Mouse (Mus musculus) adrenal gland, adult 2 months (tissue): ENCODE data around the gene Cxcl12. TPM values are rescaled to one million over a fixed set of nuclear protein-coding genes. Genes with fewer than 3 reads are reported as not detected.

Source experiments
- DNase-seq: peaks from one replicate; pipeline ENCODE4 v3.0.0; 2021
- polyA plus RNA-seq: library from polyadenylated mRNA; depleted of rRNA; stranded (reverse); fragments of >200 nt; gene quantifications from 2 replicates; pipeline ENCODE4 v1.2.3, GENCODE M21; 2012
- total RNA-seq, 2 experiments: library from RNA; stranded (reverse); gene quantifications; 2 replicates each; pipeline ENCODE4 v1.2.3; 2021

Cxcl12 gene
- total and polyA plus RNA-seq, 3 experiments = 51.9 to 141 (median 67.4) TPM

DNA sequence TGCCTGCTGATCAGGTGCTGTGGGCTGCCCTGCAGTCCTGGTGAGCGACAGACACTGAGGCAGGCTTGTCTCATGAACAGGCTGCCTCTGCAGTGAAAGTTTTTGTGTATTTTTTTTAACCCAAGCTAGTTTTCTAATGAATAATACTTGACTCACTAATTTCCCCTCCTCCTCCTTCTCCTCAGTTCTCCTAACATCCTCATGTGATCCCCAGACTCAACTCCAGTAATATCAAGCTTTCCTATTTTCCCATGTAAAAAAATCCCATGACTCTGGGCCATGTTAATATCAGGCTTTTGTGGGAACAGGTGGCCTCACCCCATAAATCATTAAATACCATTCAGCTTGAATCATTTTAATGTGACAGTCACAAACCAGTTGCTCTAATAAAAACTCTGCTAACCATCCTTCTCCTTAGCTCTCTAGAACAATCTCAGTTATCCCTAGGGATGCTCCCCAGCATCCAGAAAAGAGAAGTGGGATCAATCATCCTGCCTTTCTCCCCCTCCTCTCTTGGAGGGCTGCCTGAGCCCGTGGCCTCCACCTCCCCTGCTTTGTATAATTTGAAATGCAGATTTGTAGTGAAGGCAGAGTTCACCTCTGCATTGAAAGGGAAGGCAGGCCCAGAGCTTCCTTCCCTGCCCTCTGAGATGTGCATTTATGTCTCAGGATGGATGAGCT is 6.9 kb downstream of the Cxcl12 start:
- DNase-seq = no peak

DNA sequence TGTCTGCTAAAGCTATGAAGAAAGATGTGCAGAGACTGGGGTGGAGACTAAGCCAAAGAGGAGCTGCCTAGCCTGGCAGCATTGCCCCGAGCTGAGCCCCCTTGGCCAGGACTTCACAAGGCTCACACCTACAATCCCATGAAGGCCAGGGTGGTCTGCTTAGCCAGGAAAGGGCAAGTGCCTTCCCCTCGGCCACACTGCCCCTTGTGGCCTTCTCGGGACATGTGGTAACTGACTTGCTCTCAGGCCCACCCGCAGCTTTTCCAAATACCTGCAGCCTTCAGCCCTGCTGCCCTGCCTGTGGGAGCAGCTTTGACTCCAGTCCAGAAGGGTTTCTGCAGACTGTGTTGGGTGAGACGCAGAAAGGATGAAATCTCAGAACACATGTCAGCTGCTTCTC is 8.1 kb downstream of the Cxcl12 start:
- DNase-seq = no peak

- DNase-seq = no peak
These were observed 12.0 kb downstream of the Cxcl12 start for GRCm38 (mm10) chr6:117180303-117180702.

DNA sequence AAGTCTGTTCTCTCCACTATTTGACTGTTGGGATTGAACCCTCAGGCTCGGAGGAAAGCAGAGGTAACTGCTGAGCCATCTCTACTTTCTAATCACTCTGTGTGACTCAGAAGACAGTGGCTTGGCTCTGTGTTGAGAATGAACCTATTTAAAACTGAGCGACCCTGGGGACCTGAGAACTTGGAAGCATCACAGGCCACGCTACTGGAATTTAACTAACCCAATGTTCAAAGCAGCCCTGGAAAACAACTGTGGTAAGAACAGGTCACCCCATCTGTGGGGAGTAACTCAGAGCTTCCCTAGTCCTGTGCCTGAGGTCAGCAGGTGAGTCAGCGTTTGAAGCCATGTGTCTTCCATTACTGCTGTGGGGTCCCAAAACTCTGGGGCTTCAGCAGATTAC is 17.0 kb downstream of the Cxcl12 start:
- no peak for DNase-seq

- DNase-seq = no peak
These were observed 22.1 kb downstream of the Cxcl12 start for GRCm38 (mm10) chr6:117190453-117190852.

DNA sequence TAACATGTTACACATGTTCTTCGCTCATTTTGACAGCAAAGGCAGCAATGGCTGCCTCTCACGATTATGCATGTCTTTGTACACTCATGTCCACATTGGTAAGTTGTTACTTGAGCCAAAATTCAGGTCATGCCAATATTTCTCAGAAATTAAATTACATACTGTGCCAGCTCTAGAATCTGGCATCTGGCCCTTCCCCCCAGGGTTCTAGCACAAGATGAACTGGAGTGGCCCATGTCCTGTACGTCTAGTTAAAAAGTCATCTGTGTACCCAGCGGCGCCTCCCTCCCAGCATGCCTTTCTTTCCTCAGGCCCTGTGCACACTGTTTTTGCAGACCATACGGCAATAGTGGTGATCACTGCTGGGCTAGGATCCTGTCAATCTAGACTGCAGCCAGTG is 23.4 kb downstream of the Cxcl12 start:
- no peak for DNase-seq

DNA sequence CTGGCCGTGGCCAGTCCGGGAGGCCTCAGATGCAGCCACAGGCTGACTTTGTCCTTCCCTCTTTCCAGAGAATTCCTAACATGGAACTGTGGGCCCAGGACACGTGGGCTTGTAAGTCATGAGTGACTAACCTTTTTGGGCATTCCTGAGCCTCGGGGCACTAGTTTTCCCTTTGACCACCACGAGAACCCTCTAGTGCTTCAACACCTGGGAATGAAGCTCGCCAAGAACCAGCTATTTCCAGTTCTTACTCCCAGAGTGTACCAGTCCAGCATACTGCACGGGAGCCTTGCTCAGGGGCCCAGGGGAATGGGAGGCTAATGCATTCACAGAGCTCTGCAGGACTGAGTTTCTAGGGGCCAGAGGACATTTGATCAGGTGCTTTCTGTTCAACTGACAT is 24.3 kb downstream of the Cxcl12 start:
- DNase-seq = no peak

GRCm38 (mm10) chr6:117195270-117195669 is 26.9 kb downstream of the Cxcl12 start:
- DNase-seq = no peak

- DNase-seq = no peak
These were observed 30.5 kb downstream of the Cxcl12 start for GRCm38 (mm10) chr6:117198871-117199270.

DNA sequence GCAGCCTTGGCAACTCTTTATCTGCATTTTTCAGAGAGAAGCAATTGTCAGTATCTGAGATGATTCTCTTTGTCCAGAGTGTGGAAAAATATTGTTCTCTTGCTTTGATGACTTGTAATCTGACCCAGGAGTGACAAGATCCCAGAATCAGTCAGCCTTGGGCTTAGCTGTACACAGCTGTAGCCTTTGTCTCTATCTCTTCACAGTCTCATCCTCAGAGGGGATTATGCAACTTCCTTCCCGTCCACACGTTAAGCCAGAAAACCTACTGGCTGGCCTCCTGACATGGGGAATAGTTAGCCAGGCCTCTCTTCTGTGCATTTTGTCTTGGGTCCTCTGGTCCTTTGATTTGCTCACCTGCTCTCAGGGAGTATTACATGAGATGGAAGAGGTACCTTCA is 31.4 kb downstream of the Cxcl12 start:
- DNase-seq = no peak

GRCm38 (mm10) chr6:117200916-117201315 is 32.6 kb downstream of the Cxcl12 start:
- no peak for DNase-seq

DNA sequence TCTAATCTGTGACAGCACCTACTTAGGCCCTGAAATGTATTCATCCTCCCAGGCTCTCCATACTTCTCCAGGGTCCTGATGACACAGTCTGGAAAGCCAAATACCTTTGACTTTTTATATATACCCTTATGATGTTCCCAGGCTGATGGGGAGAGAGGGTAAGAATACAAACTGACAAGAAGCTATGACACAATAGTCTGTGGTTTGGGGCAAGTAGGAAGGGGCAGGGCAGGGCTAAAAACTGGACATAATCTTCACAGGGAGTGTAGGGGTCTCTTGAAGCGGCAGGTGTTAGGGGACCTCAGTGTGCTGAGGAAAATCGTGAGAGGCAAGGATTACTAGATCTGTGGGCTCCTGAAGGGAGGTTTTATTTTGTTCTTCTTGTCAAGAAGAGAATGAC is 33.1 kb downstream of the Cxcl12 start:
- no peak for DNase-seq

DNA sequence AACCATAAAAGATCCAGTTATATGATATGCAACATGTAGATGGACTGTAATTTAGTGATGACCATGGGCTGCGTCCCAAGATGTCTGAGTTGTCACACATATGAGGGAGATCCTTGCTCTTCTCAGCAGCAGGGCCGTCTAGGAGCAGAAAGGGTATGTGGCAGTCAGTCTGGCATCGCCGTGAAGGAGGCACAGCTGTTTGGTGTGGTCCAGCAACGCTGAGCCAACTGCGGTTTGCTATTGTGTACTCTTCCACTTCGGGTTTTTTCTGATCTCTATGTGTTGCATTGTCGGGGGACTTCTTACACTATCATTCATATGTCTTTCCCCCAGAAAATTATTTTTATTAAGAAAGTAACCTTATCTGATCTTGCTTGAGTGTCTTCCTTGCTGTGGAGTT is 33.5 kb downstream of the Cxcl12 start:
- no peak for DNase-seq

GRCm38 (mm10) chr6:117202856-117203400 is 34.6 kb downstream of the Cxcl12 start:
- peak; percentile 40 for DNase-seq

GRCm38 (mm10) chr6:117204112-117204511 is 35.8 kb downstream of the Cxcl12 start:
- no peak for DNase-seq

DNA sequence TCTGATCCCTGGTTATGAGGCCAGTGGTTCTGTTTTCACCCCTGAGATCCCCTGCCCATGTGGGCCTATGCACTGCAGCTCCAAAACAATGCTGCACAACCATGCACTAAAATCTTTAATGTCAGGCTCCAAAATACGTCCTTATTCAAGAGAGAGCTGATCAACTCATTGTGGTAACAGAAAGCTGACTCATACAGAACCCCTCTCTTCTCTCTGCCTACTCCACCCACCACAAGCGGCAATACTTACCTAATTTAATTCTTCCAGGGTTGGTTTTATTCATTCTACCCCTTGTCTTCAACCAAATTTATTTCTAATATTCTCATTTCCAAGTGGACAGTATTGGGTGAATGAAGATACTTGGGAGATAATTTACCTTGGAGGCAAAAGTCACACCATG is 38.5 kb downstream of the Cxcl12 start:
- DNase-seq = no peak

- peak; percentile 51 for DNase-seq
These were observed 39.0 kb downstream of the Cxcl12 start for GRCm38 (mm10) chr6:117207289-117207688.

GRCm38 (mm10) chr6:117210086-117210485 is 41.8 kb downstream of the Cxcl12 start:
- DNase-seq = no peak

GRCm38 (mm10) chr6:117210536-117210935 is 42.2 kb downstream of the Cxcl12 start:
- no peak for DNase-seq

DNA sequence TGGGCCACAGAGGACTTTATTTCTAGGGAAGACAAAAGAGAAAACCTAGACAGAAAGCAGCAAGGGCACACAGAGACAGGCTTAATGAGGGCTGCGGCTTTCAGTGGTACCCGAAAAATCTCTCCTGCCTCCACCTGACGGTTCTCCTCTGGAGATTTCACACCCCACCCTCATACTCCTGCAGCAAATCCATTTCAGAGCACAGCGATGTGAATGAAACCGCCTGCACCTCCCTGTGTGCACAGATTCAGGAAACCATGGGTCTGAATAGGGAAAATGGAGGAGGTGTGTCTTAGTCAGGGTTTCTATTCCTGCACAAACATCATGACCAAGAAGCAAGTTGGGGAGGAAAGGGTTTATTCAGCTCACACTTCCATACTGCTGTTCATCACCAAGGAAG is 46.2 kb downstream of the Cxcl12 start:
- DNase-seq = no peak

DNA sequence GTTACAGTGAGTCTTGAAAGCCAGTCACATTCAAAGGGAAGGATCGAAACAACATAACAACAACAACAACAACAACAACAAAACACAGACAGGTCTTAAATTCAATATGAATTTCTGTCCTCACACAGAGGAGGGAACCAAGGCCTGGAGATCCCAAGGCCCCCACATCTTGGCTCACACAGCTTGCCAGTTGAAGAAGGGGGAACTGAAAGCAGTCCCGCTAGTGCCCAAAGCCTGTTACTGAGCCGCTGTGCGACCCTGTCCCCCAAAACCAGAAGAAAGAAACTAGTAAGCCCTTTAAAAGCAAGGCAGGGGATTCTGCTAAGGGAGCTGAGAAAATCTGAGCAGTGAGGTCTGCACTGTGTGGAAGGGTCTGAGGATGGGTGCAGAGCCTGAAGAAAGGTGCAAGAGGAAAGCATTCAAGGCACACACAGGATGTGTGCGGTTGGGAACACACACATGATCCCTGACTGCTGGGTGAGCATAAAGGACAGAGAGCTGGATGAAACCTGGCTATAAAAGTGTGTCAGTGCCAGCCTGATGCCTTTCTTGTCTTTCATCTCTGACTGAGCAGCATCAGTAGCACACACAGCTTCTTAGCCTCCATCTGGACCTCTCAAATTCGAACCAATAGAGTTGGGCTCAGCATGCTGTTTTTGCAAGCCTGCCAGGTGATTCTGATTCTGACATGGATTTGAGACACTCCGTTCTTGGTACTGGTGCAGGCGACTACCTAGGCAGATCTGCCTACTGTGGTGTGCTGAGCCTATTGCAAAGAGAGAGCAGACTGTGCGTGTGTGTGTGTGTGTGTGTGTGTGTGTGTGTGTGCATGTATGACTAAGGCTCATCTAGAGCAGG is 50.3 kb downstream of the Cxcl12 start:
- no peak for DNase-seq

DNA sequence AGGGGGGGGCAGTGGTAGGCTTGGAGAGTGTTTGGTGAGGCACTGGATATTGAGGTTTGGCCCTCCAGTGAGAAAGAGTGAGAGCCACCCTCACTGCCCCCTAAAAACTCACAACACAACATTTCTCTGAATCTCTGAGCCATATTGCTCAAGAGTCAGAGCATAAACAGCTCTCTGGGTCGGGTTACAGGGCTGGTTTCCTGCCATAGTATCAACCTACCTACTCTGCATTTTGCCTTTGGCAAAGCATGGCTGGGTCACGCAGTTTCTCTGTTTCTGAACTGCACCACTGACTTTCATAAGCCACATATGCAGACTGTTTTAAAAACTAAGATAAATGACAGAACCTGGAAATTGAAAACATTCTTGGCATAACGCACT is 51.0 kb downstream of the Cxcl12 start:
- DNase-seq = no peak

DNA sequence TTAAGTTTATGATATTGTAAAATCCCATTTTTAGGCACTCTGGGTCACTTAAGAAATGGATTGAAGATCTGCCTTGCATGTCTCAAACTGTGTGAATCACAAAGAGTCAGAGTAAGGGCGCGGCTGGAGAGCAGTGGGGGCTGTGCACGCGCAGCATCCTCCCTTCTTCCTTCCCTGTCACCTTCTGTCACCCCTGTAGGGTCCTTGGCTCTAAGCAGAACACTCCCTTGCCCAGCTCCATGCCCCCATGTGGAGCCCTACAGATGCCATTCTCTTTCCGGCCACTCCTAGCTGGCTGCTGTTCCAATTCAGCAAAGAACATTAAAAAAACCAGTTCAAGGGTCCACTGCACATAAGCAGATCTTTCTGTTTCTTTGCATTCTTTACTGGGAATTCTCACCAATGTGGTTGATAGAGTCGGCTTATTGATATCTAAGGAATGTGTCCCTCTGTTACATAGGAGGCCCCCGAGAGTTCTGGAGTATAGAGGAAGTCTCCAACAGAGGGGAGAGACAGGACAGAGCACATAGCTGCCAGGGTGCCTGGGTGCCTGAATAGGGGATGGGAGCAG is 51.7 kb downstream of the Cxcl12 start:
- DNase-seq = no peak
